In the genomic region with DNA sequence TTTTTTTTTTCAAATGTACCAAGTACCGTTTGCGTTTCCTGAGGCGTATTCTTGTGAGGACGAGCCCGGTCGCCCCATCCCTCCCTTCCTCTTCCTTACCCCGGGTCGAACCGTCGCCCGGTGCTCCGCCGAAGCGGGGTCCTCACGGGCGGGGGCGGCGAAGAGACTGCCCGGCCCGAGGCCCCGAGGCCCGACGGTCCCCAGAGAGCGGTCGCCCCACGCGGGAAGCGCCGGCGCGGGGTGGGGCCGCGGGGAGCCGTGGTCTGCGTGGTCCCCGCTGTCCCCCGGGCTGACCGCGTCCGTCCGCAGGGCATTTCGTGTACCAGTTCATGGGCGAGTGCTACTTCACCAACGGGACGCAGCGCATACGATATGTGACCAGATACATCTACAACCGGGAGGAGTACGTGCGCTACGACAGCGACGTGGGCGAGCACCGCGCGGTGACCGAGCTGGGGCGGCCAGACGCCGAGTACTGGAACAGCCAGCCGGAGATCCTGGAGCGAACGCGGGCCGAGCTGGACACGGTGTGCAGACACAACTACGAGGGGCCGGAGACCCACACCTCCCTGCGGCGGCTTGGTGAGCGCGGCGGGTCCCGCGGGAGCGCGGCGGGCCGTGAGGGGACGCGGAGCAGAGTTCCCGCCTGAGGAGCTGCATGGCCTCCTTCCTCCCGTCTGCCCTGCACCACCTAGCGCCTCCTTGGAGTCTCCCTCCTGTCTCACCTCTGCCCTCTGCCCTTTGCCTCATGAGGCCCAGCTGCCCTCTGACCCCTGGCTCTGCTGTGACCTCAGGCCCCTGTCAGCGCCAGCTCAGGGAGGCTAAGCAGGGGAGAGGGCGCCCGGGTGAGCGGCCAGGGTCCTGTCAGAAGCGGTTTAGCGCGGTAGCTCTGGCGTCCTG, we compare ENCODE assay signal across 8 mouse cellular contexts. TPM values are rescaled to one million over a fixed set of nuclear protein-coding genes. Genes with fewer than 3 reads are reported as not detected.
DNase-seq lines count a peak whose midpoint lies in the region; ATAC-seq and TF ChIP-seq lines count a peak whose summit lies in the region.

No protein-coding gene starts in this region.

- no peak overlapping the region for H3K27ac ChIP-seq in cerebellum, adult 2 months (ENCODE audit: insufficient read depth, low read length)
- no peak overlapping the region for H3K27ac ChIP-seq in forebrain, embryonic 12.5 days
- no peak overlapping the region for H3K27ac ChIP-seq in midbrain, postnatal 0 days (ENCODE audit: low read depth, low read length)

- no peak for DNase-seq in cerebellum, adult 2 months
- DNase-seq in cerebellum, adult 8-10 months = no peak
- DNase-seq in kidney, postnatal 25 days = peak; percentile 3 to 42
- no peak for DNase-seq in midbrain, postnatal 0 days (ENCODE audit: low spot score)
- no peak for DNase-seq in left cerebral cortex, postnatal 25 days (ENCODE audit: low spot score in 2 of 2)

- peak overlapping the region; percentile 93 for H3K4me2 ChIP-seq in forebrain, embryonic 12.5 days
- peak overlapping the region; percentile 82 for H3K4me2 ChIP-seq in midbrain, postnatal 0 days (ENCODE audit: low read depth, low read length, poor library complexity, severe bottlenecking)

- peaks cover 4% of the 10 kb centered on the region; the same call in 1 of the 2 replicates for H3K4me1 ChIP-seq in cerebellum, adult 2 months (ENCODE audit: control insufficient read depth, insufficient read depth, low read length)
- H3K4me1 ChIP-seq in E14TG2a.4 (replicated peaks; ENCODE audit: low read depth, low read length) = peaks cover 20% of the 10 kb centered on the region
- peaks cover 20% of the 10 kb centered on the region for H3K4me1 ChIP-seq in forebrain, embryonic 12.5 days
- peaks cover 7% of the 10 kb centered on the region for H3K4me1 ChIP-seq in midbrain, postnatal 0 days (ENCODE audit: insufficient read depth, low read length)

- peaks cover 4% of the 10 kb centered on the region; the same call in 1 of the 2 replicates for H3K27me3 ChIP-seq in cerebellum, adult 2 months (ENCODE audit: control insufficient read depth, insufficient read depth, low read length)
- H3K27me3 ChIP-seq in E14TG2a.4 (ENCODE audit: insufficient read depth, low read length) = peaks cover 81% of the 10 kb centered on the region
- H3K27me3 ChIP-seq in forebrain, embryonic 12.5 days = peaks cover 51% of the 10 kb centered on the region
- peaks cover 13% of the 10 kb centered on the region; the same call in 1 of the 2 replicates for H3K27me3 ChIP-seq in midbrain, postnatal 0 days (ENCODE audit: insufficient read depth, low read length)

- no peaks in the 10 kb centered on the region for H3K9me3 ChIP-seq in E14TG2a.4 (ENCODE audit: low read length)
- no peaks in the 10 kb centered on the region for H3K9me3 ChIP-seq in forebrain, embryonic 12.5 days
- no peaks in the 10 kb centered on the region for H3K9me3 ChIP-seq in midbrain, postnatal 0 days (ENCODE audit: low read length)

- H3K4me3 ChIP-seq in cerebellum, adult 2 months (replicated peaks; ENCODE audit: insufficient read depth, low read depth, low read length) = peak overlapping the region; percentile 49
- peak overlapping the region; percentile 75 for H3K4me3 ChIP-seq in E14TG2a.4 (replicated peaks; ENCODE audit: low read length)
- H3K4me3 ChIP-seq in forebrain, embryonic 12.5 days (replicated peaks) = peak overlapping the region; percentile 53
- peak overlapping the region; percentile 45 for H3K4me3 ChIP-seq in midbrain, postnatal 0 days (ENCODE audit: low read depth, low read length)

- TF ChIP-seq CTCF in cerebellum, adult 2 months (IDR thresholded peaks at IDR 0.05; ENCODE audit: borderline replicate concordance, insufficient read depth, low read depth, low read length) = no peak
- TF ChIP-seq CTCF in E14TG2a.4 (conservative IDR thresholded peaks at IDR 0.05; ENCODE audit: low read length) = no peak
- TF ChIP-seq CTCF in midbrain, postnatal 0 days (IDR thresholded peaks at IDR 0.05) = no peak

- peak overlapping the region; percentile 61 for H3K9ac ChIP-seq in forebrain, embryonic 12.5 days
- H3K9ac ChIP-seq in midbrain, postnatal 0 days (replicated peaks; ENCODE audit: low read length, poor library complexity, severe bottlenecking) = peak overlapping the region; percentile 42

- TF ChIP-seq POLR2A in cerebellum, adult 2 months (IDR thresholded peaks at IDR 0.05; ENCODE audit: borderline replicate concordance, insufficient read depth, low read length) = no peak

- intact Hi-C loops in left cerebral cortex, postnatal 25 days (cut with DNase I) = no loop called here

- WGBS in cerebellum, adult 2 months = 1% methylated on average over 93 of the region's 93 CpGs
- WGBS in forebrain, embryonic 12.5 days = under 1% methylated on average over 89 of the region's 93 CpGs
- under 1% methylated on average over 70 of the region's 93 CpGs for WGBS in midbrain, postnatal 0 days

- peak; percentile 27 for ATAC-seq in forebrain, embryonic 12.5 days (ENCODE audit: low FRiP score)
- no peak for ATAC-seq in midbrain, postnatal 0 days (ENCODE audit: low FRiP score)
- ATAC-seq in activated CD4-positive, CD25-positive, alpha-beta regulatory T cell, adult 4 months = no peak

- H3K36me3 ChIP-seq in E14TG2a.4 (ENCODE audit: insufficient read depth, low read length) = no peaks in the 10 kb centered on the region
- no peaks in the 10 kb centered on the region for H3K36me3 ChIP-seq in forebrain, embryonic 12.5 days (replicated peaks)
- H3K36me3 ChIP-seq in midbrain, postnatal 0 days (ENCODE audit: insufficient read depth, low read length) = no peaks in the 10 kb centered on the region

RNA-seq across cellular contexts. Expression of a gene that starts 7.2 kb away (rescaled TPM):
- 4.0 TPM in 2 replicates for polyA plus RNA-seq in cerebellum, adult 2 months (2012; rRNA removed)
- polyA plus RNA-seq in forebrain, embryonic 12.5 days (2016; fragmentation: Nextera tagmentation; extraction: Ambion mirVana) = 1.9 and 2.5 TPM in 2 replicates
- total RNA-seq in midbrain, postnatal 0 days (2014; rRNA removed) = 0.57 and 1.4 TPM in 2 replicates
- polyA plus RNA-seq in midbrain, postnatal 0 days (2015; fragmentation: Nextera tagmentation; extraction: Ambion mirVana) = 1.5 and 2.7 TPM in 2 replicates
- 10 to 100 TPM in 1 of 2 experiments, 1 to 10 TPM in 1; 3.7 to 69.9 TPM for polyA plus RNA-seq in activated CD4-positive, CD25-positive, alpha-beta regulatory T cell, adult 4 months (2017; shearing (Covaris generic))
- total RNA-seq in left cerebral cortex, postnatal 25 days (2021) = 1 to 10 TPM; 1.8 to 2.7 TPM

RNA-seq across cellular contexts. Expression of a gene that starts 22.9 kb away (rescaled TPM):
- 3.0 and 3.1 TPM in 2 replicates for polyA plus RNA-seq in cerebellum, adult 2 months (2012; rRNA removed)
- polyA plus RNA-seq in forebrain, embryonic 12.5 days (2016; fragmentation: Nextera tagmentation; extraction: Ambion mirVana) = not detected in 2 replicates
- 0.66 TPM in 1 of 2 replicates, not detected in the other for total RNA-seq in midbrain, postnatal 0 days (2014; rRNA removed)
- 0.29 and 0.81 TPM in 2 replicates for polyA plus RNA-seq in midbrain, postnatal 0 days (2015; fragmentation: Nextera tagmentation; extraction: Ambion mirVana)
- polyA plus RNA-seq in activated CD4-positive, CD25-positive, alpha-beta regulatory T cell, adult 4 months (2017; shearing (Covaris generic)) = 10 to 100 TPM in 1 of 2 experiments, 1 to 10 TPM in 1; 4.0 to 79.3 TPM
- 1 to 10 TPM; 1.9 to 2.1 TPM for total RNA-seq in left cerebral cortex, postnatal 25 days (2021)

RNA-seq across cellular contexts. Expression of a gene that starts 26.0 kb away (rescaled TPM):
- 0.67 and 0.86 TPM in 2 replicates for polyA plus RNA-seq in cerebellum, adult 2 months (2012; rRNA removed)
- polyA plus RNA-seq in forebrain, embryonic 12.5 days (2016; fragmentation: Nextera tagmentation; extraction: Ambion mirVana) = not detected in 2 replicates
- total RNA-seq in midbrain, postnatal 0 days (2014; rRNA removed) = 1.1 and 1.2 TPM in 2 replicates
- polyA plus RNA-seq in midbrain, postnatal 0 days (2015; fragmentation: Nextera tagmentation; extraction: Ambion mirVana) = 0.31 and 0.55 TPM in 2 replicates
- polyA plus RNA-seq in activated CD4-positive, CD25-positive, alpha-beta regulatory T cell, adult 4 months (2017; shearing (Covaris generic)) = 10 to 100 TPM; 57.3 to 70.9 TPM
- under 1 TPM in 1 of 2 experiments, not detected in 1; 0.23 TPM for total RNA-seq in left cerebral cortex, postnatal 25 days (2021)

RNA-seq across cellular contexts. Expression of a gene that starts 41.0 kb away (rescaled TPM):
- 2.9 and 3.8 TPM in 2 replicates for polyA plus RNA-seq in cerebellum, adult 2 months (2012; rRNA removed)
- polyA plus RNA-seq in forebrain, embryonic 12.5 days (2016; fragmentation: Nextera tagmentation; extraction: Ambion mirVana) = 1.1 and 1.2 TPM in 2 replicates
- 0.88 and 1.7 TPM in 2 replicates for total RNA-seq in midbrain, postnatal 0 days (2014; rRNA removed)
- 5.0 and 5.2 TPM in 2 replicates for polyA plus RNA-seq in midbrain, postnatal 0 days (2015; fragmentation: Nextera tagmentation; extraction: Ambion mirVana)
- polyA plus RNA-seq in activated CD4-positive, CD25-positive, alpha-beta regulatory T cell, adult 4 months (2017; shearing (Covaris generic)) = 10 to 100 TPM in 1 of 2 experiments, 1 to 10 TPM in 1; 5.2 to 64.7 TPM
- 1 to 10 TPM; 2.9 to 3.4 TPM for total RNA-seq in left cerebral cortex, postnatal 25 days (2021)

Comparison
In these comparisons a context has a peak if more than half of its experiments do, and no peak if none do; other contexts are left out.
1. DNase-seq: peak in kidney, postnatal 25 days (2 of 2); none in cerebellum, adult 2 months (0 of 2), cerebellum, adult 8-10 months (single experiment), midbrain, postnatal 0 days (single experiment) and left cerebral cortex, postnatal 25 days (0 of 2).
2. RNA of a gene that starts 26.0 kb away (polyA plus RNA-seq): 57.3 to 70.9 TPM in activated CD4-positive, CD25-positive, alpha-beta regulatory T cell, adult 4 months; 0.67 to 0.86 TPM in cerebellum, adult 2 months, 0.31 to 0.55 TPM in midbrain, postnatal 0 days and not detected in forebrain, embryonic 12.5 days; every median in the first group is over 10 times any median in the second.
3. Peak in every context shown above with its lines, with median percentiles within 50 percentile points of each other: H3K4me3 ChIP-seq.